Mouse (Mus musculus): ENCODE measurements around the gene Cmip. TPM values are rescaled to one million over a fixed set of nuclear protein-coding genes. Genes with fewer than 3 reads are reported as not detected.
A peak's percentile ranks its signal among the peaks of the same experiment; 100 is the strongest.

Gene Cmip
- polyA plus RNA-seq, 1 experiment: 31.0 TPM

DNA sequence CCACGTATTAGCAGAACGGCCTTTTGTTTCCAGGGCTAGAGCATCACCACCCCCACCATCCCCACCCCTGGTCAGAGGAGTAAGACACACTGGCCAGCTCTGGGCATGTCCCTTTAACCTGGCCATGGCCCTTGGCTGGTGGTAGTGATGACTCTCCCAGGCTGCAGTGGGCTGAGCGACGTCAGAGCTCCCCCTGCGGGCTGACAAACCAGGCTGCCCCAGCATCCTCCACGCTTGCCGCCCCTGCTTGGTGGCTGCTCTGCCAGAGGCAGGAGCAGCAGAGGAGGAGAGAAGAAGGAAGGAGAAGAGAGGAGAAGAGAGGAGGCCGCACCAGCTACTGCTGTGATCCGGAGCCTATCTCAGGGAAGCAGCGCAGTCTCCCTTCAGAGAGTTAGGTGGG is 122.3 kb downstream of the Cmip start:
- no peak for TF ChIP-seq POLR2A (IDR thresholded peaks at IDR 0.05; ENCODE audit: low read depth, low read length)
- TF ChIP-seq CTCF (IDR thresholded peaks at IDR 0.05; ENCODE audit: borderline replicate concordance, insufficient read depth, low read length): peak; percentile 50
- peaks cover 4% of the 10 kb centered on the region; the same call in 1 of the 2 replicates for H3K4me1 ChIP-seq (ENCODE audit: control insufficient read depth, insufficient read depth, low read length)
- no peak overlapping the region for H3K27ac ChIP-seq (ENCODE audit: insufficient read depth, low read length)
- H3K4me3 ChIP-seq (ENCODE audit: insufficient read depth, low read length): no peak overlapping the region

DNA sequence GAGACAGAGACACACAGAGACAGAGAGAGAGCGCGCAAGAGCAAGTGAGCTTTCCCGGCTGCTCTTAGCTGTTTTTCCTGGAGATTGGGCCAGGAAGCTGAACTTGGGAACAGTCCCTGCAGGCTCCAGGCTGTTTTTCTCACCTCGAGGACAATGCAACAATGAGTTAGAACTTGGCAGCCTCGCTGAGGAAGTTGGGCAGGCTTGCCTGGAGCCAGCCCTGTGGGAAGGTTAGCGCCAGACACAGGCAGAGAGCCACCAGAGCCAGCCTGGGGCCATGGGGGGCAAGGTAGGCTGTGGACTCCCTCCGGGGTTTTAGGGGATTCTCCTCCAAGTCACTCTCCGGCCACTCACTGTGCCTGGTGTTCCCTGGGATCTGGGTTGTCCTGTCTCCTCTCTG is 123.9 kb downstream of the Cmip start:
- H3K27ac ChIP-seq (ENCODE audit: insufficient read depth, low read length): no peak overlapping the region
- H3K4me1 ChIP-seq (ENCODE audit: control insufficient read depth, insufficient read depth, low read length): peaks cover 4% of the 10 kb centered on the region; the same call in 1 of the 2 replicates
- TF ChIP-seq CTCF (IDR thresholded peaks at IDR 0.05; ENCODE audit: borderline replicate concordance, insufficient read depth, low read length) (no peak), POLR2A (IDR thresholded peaks at IDR 0.05; ENCODE audit: low read depth, low read length) (no peak)
- H3K4me3 ChIP-seq (ENCODE audit: insufficient read depth, low read length): no peak overlapping the region

DNA sequence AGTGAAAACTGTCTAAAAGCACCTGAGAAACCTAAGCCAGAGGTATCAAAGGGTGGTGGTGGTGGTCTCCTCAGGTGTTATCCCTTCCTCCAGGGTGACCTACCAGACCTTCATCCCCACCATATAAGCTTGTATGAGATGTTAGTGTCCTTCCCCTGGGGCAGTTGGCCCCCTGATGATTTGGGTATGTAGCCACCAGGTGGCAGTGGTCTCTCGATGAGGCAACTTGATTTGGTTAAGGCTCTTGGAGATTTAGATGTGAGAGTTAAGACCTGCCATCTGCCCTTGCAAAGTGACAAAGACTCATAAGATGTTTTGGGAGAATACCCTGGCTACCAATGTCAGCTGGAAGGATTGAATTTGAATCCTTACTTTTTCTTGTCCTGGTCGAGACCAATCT is 129.3 kb downstream of the Cmip start:
- no peak for TF ChIP-seq POLR2A (IDR thresholded peaks at IDR 0.05; ENCODE audit: low read depth, low read length)
- no peak for TF ChIP-seq CTCF (IDR thresholded peaks at IDR 0.05; ENCODE audit: borderline replicate concordance, insufficient read depth, low read length)

DNA sequence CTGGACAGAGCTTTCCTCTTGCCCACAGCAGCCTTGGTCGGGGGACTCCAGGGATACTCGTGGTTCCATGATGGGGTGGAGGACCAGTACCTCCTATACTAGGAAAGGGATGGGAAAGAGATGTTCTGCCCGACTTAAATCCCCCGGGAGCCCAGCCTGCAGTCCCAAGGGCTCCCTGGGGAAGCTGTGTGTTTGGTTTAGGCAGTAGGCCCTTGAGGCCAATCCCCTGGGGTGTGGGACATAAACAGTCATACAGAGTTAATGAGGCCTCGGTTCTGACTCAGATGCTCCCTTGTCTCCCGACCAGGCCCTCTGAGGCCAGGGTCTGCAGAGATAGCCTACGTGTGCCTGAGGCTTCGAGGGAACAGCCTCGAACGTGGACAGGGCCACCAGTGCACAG is 130.8 kb downstream of the Cmip start:
- TF ChIP-seq CTCF (IDR thresholded peaks at IDR 0.05; ENCODE audit: borderline replicate concordance, insufficient read depth, low read length) (no peak), POLR2A (IDR thresholded peaks at IDR 0.05; ENCODE audit: low read depth, low read length) (no peak)
- H3K27ac ChIP-seq (ENCODE audit: insufficient read depth, low read length): no peak overlapping the region
- peaks cover 2% of the 10 kb centered on the region; the same call in 1 of the 2 replicates for H3K4me1 ChIP-seq (ENCODE audit: control insufficient read depth, insufficient read depth, low read length)
- H3K4me3 ChIP-seq (ENCODE audit: insufficient read depth, low read length): no peak overlapping the region

More for the DNA sequence above, 129.3 kb downstream of the Cmip start:
- peaks cover 2% of the 10 kb centered on the region; the same call in 1 of the 2 replicates for H3K4me1 ChIP-seq (ENCODE audit: control insufficient read depth, insufficient read depth, low read length)
- H3K4me3 ChIP-seq (ENCODE audit: insufficient read depth, low read length): no peak overlapping the region
- H3K27ac ChIP-seq (ENCODE audit: insufficient read depth, low read length): no peak overlapping the region

DNA sequence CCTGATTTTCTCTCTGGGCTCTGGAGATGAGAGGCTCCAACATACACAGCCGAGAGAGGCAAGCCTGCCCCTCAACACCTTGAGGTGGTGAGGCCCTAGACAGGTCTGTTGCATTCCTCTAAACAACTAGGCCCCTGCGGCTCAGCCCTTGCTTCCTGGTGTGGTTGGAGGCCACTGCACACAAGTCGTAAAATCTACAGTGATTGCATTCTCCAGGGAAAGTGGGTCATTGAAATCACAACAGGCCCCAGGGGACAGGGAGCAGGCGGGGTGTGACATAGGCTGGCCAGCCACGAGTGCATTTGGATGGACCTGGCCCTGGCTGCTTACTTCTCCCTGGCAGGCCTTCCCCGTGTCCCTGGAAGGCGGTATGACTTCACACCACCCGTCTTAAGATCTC is 131.5 kb downstream of the Cmip start:
- no peak overlapping the region for H3K4me3 ChIP-seq (ENCODE audit: insufficient read depth, low read length)
- TF ChIP-seq POLR2A (IDR thresholded peaks at IDR 0.05; ENCODE audit: low read depth, low read length): no peak
- no peak for TF ChIP-seq CTCF (IDR thresholded peaks at IDR 0.05; ENCODE audit: borderline replicate concordance, insufficient read depth, low read length)
- H3K27ac ChIP-seq (ENCODE audit: insufficient read depth, low read length): no peak overlapping the region
- peaks cover 2% of the 10 kb centered on the region; the same call in 1 of the 2 replicates for H3K4me1 ChIP-seq (ENCODE audit: control insufficient read depth, insufficient read depth, low read length)

DNA sequence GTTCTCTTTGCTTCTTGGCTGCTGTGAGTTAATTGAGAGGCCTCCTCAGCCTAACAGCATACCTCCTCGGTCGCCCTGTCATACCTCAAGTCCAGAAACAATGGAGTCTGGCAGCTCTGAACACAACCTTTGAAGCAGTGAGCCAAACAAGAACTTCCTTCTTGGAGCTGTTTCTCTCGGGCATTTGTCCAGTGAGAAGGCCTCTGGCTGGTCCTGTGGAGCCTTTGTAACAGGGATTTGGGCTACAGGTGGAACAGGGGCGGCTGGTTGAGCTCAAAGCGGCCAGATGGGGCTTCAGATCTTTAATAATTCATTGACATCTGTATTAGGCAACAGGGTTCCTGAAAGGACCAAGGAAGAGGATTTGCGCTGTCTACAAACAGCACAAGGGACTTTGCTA is 137.0 kb downstream of the Cmip start:
- TF ChIP-seq POLR2A (IDR thresholded peaks at IDR 0.05; ENCODE audit: low read depth, low read length) (no peak), CTCF (IDR thresholded peaks at IDR 0.05; ENCODE audit: borderline replicate concordance, insufficient read depth, low read length) (no peak)
- Histone ChIP-seq H3K27ac (ENCODE audit: insufficient read depth, low read length) (no peak overlapping the region), H3K4me3 (ENCODE audit: insufficient read depth, low read length) (no peak overlapping the region), H3K4me1 (ENCODE audit: control insufficient read depth, insufficient read depth, low read length) (no peaks in the 10 kb centered on the region)

DNA sequence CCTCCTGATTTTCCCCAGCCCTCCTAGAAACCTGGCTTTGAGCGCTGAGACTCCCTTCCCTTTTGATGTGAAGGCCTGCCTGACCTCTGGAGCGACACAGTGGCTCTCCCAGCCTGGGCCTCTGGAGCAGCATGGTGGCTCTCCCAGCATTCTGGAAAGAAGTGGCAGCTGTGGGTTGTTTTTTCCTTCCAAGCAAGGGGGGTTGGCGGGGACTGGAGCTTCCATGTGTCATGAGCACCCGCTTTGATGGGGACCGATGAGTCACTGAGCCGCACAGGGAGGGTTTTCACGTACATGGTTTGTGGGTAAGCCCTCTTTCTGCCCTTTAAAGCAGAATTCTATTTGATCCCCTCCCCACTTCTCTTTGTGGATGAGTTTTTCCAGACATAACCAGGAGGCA is 138.2 kb downstream of the Cmip start:
- TF ChIP-seq CTCF (IDR thresholded peaks at IDR 0.05; ENCODE audit: borderline replicate concordance, insufficient read depth, low read length) (no peak), POLR2A (IDR thresholded peaks at IDR 0.05; ENCODE audit: low read depth, low read length) (no peak)
- H3K4me3 ChIP-seq (ENCODE audit: insufficient read depth, low read length): no peak overlapping the region
- no peak overlapping the region for H3K27ac ChIP-seq (ENCODE audit: insufficient read depth, low read length)
- H3K4me1 ChIP-seq (ENCODE audit: control insufficient read depth, insufficient read depth, low read length): no peaks in the 10 kb centered on the region

DNA sequence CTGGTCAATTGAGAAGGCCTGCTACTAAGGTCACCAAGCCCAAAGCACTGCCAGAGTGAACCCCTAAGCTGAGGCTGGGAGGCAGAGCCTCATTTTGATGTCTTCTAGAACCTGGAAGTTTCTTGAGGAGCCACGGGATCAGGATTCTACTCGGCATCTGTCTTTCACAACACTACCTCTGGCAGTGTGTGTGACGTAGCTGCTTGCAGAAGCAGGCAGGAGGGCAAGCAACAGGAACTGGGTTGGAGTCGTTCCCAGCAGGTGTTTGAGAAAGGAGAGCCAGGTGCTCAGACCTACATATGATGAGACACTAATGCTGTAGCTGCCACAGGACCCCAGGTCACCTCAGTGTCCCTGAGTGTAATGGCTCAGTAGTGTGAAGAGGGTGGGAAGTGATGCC is 140.0 kb downstream of the Cmip start:
- no peak for TF ChIP-seq POLR2A (IDR thresholded peaks at IDR 0.05; ENCODE audit: low read depth, low read length)
- TF ChIP-seq CTCF (IDR thresholded peaks at IDR 0.05; ENCODE audit: borderline replicate concordance, insufficient read depth, low read length): no peak

DNA sequence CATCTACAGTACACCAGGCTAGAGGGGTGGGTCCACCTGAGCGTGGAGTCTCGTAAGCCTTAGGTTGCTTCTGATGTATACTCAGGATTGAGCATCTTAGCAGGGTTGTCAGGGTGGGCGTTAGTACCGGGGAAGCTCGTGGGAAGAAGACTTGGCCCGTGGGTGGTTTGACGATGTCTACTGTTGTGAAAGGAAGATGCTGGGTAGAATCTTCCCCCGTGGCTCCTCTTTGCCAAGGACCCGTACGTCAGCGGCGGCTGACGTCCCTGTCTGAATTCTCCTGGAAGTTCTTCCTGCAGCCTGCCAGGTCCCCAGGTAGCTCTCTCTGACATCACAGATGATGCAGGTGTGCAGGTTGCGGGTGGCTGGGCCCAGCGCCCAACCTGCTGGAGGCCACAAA is 140.9 kb downstream of the Cmip start:
- Histone ChIP-seq H3K4me3 (ENCODE audit: insufficient read depth, low read length) (no peak overlapping the region), H3K4me1 (ENCODE audit: control insufficient read depth, insufficient read depth, low read length) (no peaks in the 10 kb centered on the region), H3K27ac (ENCODE audit: insufficient read depth, low read length) (no peak overlapping the region)
- no peak for TF ChIP-seq CTCF (IDR thresholded peaks at IDR 0.05; ENCODE audit: borderline replicate concordance, insufficient read depth, low read length)
- no peak for TF ChIP-seq POLR2A (IDR thresholded peaks at IDR 0.05; ENCODE audit: low read depth, low read length)

More for the DNA sequence above, 140.0 kb downstream of the Cmip start:
- Histone ChIP-seq H3K4me3 (ENCODE audit: insufficient read depth, low read length) (no peak overlapping the region), H3K27ac (ENCODE audit: insufficient read depth, low read length) (no peak overlapping the region), H3K4me1 (ENCODE audit: control insufficient read depth, insufficient read depth, low read length) (no peaks in the 10 kb centered on the region)

DNA sequence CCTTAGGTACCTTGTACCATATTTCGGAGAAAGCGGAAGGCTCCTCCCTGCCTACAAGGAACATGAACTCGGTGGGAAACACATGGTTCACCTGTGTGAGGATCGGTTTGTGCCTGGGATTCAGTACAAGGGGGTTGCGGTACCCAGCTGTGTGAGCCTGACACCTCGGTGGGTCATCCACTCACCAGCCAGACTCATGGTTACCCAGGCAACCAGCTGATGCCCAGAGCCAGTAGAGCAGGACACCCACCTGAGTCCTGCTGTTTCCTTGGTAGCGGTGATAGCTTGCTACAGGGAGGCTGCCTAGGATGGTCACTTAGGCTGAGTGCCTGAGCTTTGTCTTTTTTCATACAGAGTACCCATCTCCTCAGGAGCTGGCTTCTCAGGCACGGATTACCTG is 142.4 kb downstream of the Cmip start:
- H3K27ac ChIP-seq (ENCODE audit: insufficient read depth, low read length): no peak overlapping the region
- H3K4me3 ChIP-seq (ENCODE audit: insufficient read depth, low read length): no peak overlapping the region
- H3K4me1 ChIP-seq (ENCODE audit: control insufficient read depth, insufficient read depth, low read length): no peaks in the 10 kb centered on the region
- TF ChIP-seq CTCF (IDR thresholded peaks at IDR 0.05; ENCODE audit: borderline replicate concordance, insufficient read depth, low read length) (no peak), POLR2A (IDR thresholded peaks at IDR 0.05; ENCODE audit: low read depth, low read length) (no peak)

DNA sequence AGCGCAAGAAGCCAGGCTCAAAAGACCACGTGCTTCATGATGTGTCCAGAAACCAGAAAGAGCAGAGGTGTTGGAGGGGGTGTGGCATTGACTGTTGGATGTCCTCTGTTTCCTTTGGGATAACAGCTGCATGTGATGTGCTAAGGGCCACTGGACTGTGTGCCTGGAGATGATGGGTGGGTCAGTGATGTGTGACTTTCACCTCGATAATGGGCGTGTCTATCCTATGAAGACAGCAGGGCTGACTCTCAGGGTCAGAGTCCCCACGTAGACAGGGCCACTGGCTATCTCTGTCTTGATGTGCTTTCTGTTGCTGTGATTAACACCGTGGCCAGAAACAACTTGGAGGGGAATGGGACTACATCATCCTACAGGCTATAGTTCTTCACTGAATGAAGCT is 144.0 kb downstream of the Cmip start:
- Histone ChIP-seq H3K27ac (ENCODE audit: insufficient read depth, low read length) (no peak overlapping the region), H3K4me3 (ENCODE audit: insufficient read depth, low read length) (no peak overlapping the region), H3K4me1 (ENCODE audit: control insufficient read depth, insufficient read depth, low read length) (no peaks in the 10 kb centered on the region)
- TF ChIP-seq CTCF (IDR thresholded peaks at IDR 0.05; ENCODE audit: borderline replicate concordance, insufficient read depth, low read length) (no peak), POLR2A (IDR thresholded peaks at IDR 0.05; ENCODE audit: low read depth, low read length) (no peak)
